Mouse (Mus musculus) heart, postnatal 25 days (tissue): ENCODE results near the gene Dph7. TPM values are rescaled to one million over a fixed set of nuclear protein-coding genes. Genes with fewer than 3 reads are reported as not detected.
"Not testable (repeated sequence)": the region's sequence is repeated elsewhere in the genome, so short reads cannot be mapped to it uniquely, and the experiment has no call there.

Experiments used
- DNase-seq: peaks from one replicate; pipeline ENCODE4 v3.0.0; 2022; ENCODE audit warnings: low spot score
- intact Hi-C: fragments of 180-260 bp; cut with DNase I; formaldehyde crosslinking; loops from one replicate; pipeline ENCODE4 v1.15.1; 2025
- total RNA-seq, 2 experiments: library from RNA; stranded (reverse); gene quantifications; 2 replicates each; pipeline ENCODE4 v1.2.3; 2021

Dph7 gene
- total RNA-seq: 1 to 10 TPM; 3.3 to 4.0 TPM

GRCm38 (mm10) chr2:24962304-24963000 lies at the start of gene Dph7:
Gene Dph7 (plus strand): TSS chr2:24962400.
- intact Hi-C loops: loop anchor here (10.0 kb wide), 1 partner anchor 222 kb away; the partner anchor contains the start of gene Nrarp
- peak; percentile 58 for DNase-seq

GRCm38 (mm10) chr2:24912589-24912988 lies 49.6 kb upstream of the Dph7 start:
- no peak for DNase-seq
- intact Hi-C loops: no loop called here

- intact Hi-C loops: no loop called here
- no peak for DNase-seq
Observed at GRCm38 (mm10) chr2:24914762-24915161, 47.4 kb upstream of the Dph7 start.

GRCm38 (mm10) chr2:24918930-24919838 lies 43.0 kb upstream of the Dph7 start, which contains the start of gene Ehmt1:
Gene Ehmt1 (minus strand): TSS chr2:24919614.
- DNase-seq: peak; percentile 90
- intact Hi-C loops: no loop called here

GRCm38 (mm10) chr2:24919839-24920175 lies 42.4 kb upstream of the Dph7 start:
- no peak for DNase-seq
- intact Hi-C loops: no loop called here

GRCm38 (mm10) chr2:24923561-24923960 lies 38.6 kb upstream of the Dph7 start:
- DNase-seq: no peak
- intact Hi-C loops: no loop called here

GRCm38 (mm10) chr2:24925284-24925683 lies 36.9 kb upstream of the Dph7 start:
- DNase-seq: no peak
- intact Hi-C loops: no loop called here

GRCm38 (mm10) chr2:24926345-24926964 lies 35.7 kb upstream of the Dph7 start:
- DNase-seq: no peak
- intact Hi-C loops: no loop called here

- intact Hi-C loops: no loop called here
- no peak for DNase-seq
Observed at GRCm38 (mm10) chr2:24926965-24927358, 35.2 kb upstream of the Dph7 start.

GRCm38 (mm10) chr2:24927810-24928479 lies 34.3 kb upstream of the Dph7 start:
- intact Hi-C loops: no loop called here
- no peak for DNase-seq

- DNase-seq: no peak
- intact Hi-C loops: no loop called here
Observed at GRCm38 (mm10) chr2:24929119-24929518, 33.1 kb upstream of the Dph7 start.

GRCm38 (mm10) chr2:24929593-24929992 lies 32.6 kb upstream of the Dph7 start:
- intact Hi-C loops: no loop called here
- no peak for DNase-seq

GRCm38 (mm10) chr2:24934441-24934963 lies 27.7 kb upstream of the Dph7 start:
- DNase-seq: no peak
- intact Hi-C loops: no loop called here

- intact Hi-C loops: no loop called here
- peak; percentile 82 for DNase-seq
Observed at GRCm38 (mm10) chr2:24935057-24935796, 27.0 kb upstream of the Dph7 start, which contains the start of gene Arrdc1. Gene Arrdc1 (minus strand): TSS chr2:24935252.

- intact Hi-C loops: loop anchor here (5.0 to 10.0 kb wide), 2 partner anchors 90 to 367 kb away; no protein-coding TSS in a partner anchor
- no peak for DNase-seq
Observed at GRCm38 (mm10) chr2:24942092-24942491, 20.1 kb upstream of the Dph7 start.

GRCm38 (mm10) chr2:24944304-24944703 lies 17.9 kb upstream of the Dph7 start:
- DNase-seq: not testable (repeated sequence)
- intact Hi-C loops: loop anchor here (5.0 to 10.0 kb wide), 2 partner anchors 92 to 370 kb away; no protein-coding TSS in a partner anchor

- intact Hi-C loops: loop anchor here (10.0 kb wide), 1 partner anchor 375 kb away; no protein-coding TSS in a partner anchor
- DNase-seq: peak; percentile 95
Observed at GRCm38 (mm10) chr2:24949421-24950188, 12.6 kb upstream of the Dph7 start, which contains the start of gene Zmynd19. Gene Zmynd19 (plus strand): TSS chr2:24949792.

- DNase-seq: no peak
- intact Hi-C loops: no loop called here
Observed at GRCm38 (mm10) chr2:24950189-24950535, 12.0 kb upstream of the Dph7 start.
